Mouse (Mus musculus): ENCODE measurements around the gene Golph3l. TPM values are rescaled to one million over a fixed set of nuclear protein-coding genes. Genes with fewer than 3 reads are reported as not detected.
"Not testable (repeated sequence)": the region's sequence is repeated elsewhere in the genome, so short reads cannot be mapped to it uniquely, and the experiment has no call there.

The Golph3l gene
- total RNA-seq, 1 experiment from 2014 or later: 49.1 TPM

DNA sequence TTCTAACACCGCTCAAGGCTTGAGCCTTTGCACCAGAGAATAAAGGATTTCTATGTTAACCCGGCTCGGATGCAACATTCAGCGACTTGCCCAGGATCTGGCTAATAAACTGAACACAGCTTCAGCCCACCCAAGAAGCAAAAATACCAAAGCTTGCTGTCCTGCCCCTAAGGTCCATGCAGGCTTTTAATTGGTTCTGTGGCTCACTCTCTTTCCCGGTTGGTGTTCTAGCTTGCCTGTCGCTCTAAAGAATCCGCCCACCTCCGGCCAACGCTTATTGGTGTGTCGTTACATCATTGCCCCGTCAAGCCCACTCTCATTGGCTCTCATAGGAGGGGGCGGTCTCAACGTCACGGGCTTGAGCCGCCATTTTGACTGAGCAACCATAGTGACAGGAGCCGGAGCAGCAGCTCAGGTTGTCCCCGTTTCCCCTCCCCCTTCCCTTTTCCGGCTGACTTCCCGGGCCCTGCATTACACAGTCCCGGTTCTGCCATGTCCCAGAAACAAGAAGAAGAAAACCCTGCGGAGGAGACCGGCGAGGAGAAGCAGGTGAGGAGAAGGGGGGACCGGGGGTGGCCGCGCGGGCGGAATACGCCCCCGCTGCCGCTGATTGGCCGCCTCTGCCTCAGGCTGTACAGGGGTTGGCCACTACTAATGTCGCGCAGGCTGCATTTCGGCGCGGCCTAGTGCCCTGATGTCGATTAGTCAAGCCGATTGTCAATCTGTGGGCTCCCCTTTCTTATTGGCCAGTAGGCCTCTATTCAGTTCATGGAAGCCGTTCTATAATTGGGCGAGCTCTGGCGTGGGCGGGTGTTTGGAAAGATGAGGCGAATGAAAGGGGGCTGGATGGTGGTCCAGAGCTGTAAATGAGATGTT lies 36.1 kb downstream of the Golph3l start, which contains the start of gene Ensa:
Gene Ensa, plus strand, starts transcription at position 366 of the 876 bp plus-strand sequence.
- DNase-seq: peak; percentile 95

DNA sequence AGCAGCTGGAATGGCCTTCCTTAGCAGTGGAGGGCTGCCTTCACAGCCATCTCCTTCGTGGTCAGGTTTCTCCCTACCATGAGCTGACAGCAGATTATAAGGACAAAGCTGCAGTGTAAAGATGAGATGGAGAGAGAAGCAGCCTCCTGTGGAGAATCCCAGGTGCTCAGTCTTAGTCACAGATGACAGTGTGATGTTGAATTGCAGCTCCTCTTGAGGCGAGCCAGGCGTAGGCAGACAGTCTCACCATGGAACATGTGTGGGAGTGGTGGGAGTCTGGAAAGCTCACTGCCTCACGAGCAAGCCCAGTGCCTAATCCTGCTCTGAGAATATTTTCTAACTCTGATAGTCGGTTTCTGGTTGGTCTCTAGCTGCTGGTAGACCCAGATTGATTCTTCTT lies 39.0 kb downstream of the Golph3l start:
- DNase-seq: no peak

DNA sequence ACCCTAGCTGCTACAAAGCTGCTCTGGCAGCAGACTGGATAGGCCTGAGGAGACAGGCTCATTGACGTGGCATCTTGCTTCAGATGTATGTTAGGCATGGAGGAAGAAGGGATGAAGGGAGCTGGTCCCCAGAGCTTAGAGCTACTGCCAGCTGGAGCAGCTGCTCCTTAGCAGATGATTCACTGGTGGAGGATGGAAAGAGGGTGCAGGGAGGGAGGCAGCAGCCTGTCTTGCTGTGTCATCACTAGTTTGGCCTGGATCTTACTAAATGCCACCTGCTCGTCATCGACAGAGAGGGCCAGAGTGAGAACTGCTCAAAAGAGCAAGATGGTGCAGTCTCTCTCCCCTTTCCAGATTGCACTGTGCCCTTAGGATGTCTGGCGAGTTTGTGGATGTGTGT lies 41.0 kb downstream of the Golph3l start:
- peak; percentile 36 for DNase-seq

DNA sequence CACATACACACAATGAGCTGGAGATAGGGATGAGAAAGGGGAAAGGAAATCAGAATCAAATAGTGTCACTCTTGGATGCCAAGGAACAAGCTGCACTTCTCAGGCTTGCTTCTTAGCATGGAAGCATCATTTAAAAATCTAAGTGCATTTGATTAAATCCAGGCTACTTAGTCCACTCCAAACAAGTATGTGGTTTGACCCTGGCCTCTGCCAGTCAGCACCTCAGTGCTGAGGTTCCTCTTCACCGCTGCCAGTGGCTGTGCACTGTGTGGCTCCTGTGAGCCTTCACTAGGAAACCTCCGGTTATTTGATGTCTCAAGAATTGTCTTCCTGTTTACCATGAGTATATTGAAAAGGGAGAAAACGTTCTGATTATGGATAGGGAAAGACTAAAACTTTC lies 42.1 kb downstream of the Golph3l start:
- DNase-seq: no peak

DNA sequence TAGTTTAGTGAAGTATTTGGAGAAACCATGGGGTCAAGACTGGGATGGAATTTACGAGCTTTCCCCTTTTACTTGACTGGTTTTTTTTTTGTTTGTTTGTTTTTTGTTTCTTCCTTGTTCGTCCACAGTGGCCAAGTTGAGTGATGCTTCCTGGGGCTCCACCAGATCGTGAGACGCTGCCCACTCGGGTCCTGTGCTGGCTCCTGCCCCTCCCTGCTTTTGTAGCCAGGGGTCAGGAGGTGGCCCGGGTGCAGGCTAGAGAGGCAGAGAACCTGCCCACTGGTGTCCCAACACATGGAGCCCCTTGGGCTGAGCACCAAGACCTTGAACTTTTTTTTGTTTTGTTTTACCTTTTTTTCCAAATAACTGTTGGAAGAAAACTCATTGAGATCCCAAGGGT lies 42.6 kb downstream of the Golph3l start:
- no peak for DNase-seq

DNA sequence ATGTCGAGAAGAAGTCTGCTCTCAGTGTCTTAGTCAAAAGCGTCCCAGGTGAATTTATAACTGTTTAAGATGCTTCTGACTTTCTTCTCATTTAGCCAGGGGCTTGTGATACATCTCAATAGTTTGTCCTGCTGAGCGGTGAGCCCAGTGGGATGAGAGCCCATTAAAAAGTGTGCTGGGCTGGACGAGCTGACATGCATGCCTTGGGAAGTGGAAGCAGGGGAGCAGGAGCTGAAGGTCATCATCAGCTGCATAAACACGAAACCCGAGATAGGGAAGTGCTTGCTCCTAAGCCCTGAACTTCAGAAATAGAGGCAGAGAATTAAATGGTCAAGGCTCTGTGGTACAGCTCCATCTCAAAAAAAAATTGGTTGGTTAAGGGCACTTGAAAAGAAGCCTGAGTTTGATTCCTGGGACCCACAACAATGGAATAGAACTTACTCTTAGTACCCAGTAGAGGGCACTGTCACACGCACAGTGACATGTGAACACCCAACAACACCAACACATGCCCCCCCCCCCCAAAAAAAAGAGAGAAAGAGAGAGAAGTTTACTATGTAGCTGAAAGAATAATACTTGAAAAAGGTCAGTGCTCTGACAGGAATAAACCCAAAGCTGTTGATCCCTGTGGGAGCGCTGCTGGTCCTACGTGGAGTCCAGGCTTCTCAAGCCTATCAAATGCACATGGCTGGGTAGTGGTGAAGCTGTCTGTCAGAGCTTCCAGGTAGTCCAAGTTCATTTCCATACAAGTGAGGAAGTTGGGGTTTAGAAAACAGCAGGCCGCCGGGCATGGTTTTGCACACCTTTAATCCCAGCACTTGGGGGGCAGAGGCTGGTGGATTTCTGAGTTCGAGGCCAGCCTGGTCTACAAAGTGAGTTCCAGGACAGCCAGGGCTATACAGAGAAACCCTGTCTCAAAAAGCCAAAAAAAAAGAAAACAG lies 44.2 kb downstream of the Golph3l start:
- no peak for DNase-seq

DNA sequence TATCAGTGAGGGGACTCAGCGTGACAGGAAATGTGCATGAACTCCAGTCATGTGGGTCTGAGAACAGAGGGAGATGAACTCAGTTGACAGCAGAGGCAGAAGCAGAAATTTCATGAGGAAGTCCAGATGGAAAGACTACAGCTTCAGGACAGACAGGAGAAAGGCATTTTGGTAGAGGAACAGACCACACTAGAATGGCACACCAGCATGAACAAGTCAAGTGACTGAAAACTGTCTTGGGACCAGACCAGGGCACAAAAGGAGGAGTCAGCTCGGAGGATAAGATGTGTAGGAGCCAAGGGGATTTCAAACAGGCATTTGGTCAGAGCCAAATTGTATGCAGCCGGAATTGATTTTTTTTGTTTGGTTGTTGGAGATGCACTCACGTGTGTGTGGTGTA lies 46.9 kb downstream of the Golph3l start:
- DNase-seq: no peak

DNA sequence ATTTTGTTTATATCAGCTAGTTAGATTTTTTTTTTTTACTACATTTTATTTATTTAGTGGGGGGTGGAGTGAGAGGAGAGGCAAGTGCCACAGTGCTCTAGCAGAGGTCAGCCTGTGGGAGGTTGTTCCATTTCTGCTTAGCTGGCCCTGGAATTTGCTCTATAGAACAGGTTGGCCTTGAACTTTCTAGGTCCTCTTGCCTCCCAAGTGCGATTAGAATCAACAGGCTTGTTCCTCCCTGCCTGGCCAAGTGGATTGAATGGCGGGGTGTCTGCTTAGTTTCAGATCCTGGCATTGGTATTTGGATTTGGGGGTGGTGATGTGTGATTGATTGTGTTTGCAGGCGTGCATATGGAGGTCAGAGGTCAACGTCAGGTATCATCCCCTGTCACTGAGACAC lies 47.3 kb downstream of the Golph3l start:
- DNase-seq: no peak

DNA sequence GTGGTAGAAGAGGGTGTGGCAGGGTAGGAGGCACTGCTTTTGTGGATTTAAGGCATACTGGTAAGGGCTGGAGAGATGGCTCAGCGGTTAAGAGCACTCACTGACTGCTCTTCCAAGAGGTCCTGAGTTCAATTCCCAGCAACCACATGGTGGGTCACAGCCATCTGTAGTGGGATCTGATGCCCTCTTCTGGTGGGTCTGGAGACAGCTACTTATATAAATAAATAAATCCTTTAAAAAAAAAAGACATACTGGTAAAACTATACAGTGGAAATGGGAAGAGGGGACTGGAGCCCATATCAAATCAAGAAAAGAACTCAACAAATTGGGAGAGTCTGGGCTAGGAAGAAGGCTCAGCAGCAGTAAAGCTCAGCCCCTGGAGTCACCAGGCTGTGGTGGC lies 51.0 kb downstream of the Golph3l start:
- no peak for DNase-seq

DNA sequence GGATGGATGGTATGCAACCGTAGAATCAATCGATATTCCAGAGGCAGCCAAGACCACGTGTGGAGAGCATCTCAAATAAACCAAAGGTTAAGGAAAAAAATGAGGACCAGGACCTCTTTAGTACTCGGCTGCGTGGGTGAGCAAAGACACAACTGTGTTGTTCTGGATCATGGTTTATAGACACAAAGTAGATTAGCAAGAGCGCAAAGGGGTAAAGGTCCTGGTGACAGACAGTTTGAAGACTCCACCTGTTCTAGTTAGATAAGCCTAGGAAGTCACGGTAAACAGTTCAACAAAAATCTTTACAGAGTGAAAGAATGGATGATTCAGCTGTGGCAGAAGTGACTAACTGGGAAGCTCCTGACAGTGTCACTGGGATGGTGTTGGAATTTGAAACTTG lies 54.4 kb downstream of the Golph3l start:
- DNase-seq: no peak

DNA sequence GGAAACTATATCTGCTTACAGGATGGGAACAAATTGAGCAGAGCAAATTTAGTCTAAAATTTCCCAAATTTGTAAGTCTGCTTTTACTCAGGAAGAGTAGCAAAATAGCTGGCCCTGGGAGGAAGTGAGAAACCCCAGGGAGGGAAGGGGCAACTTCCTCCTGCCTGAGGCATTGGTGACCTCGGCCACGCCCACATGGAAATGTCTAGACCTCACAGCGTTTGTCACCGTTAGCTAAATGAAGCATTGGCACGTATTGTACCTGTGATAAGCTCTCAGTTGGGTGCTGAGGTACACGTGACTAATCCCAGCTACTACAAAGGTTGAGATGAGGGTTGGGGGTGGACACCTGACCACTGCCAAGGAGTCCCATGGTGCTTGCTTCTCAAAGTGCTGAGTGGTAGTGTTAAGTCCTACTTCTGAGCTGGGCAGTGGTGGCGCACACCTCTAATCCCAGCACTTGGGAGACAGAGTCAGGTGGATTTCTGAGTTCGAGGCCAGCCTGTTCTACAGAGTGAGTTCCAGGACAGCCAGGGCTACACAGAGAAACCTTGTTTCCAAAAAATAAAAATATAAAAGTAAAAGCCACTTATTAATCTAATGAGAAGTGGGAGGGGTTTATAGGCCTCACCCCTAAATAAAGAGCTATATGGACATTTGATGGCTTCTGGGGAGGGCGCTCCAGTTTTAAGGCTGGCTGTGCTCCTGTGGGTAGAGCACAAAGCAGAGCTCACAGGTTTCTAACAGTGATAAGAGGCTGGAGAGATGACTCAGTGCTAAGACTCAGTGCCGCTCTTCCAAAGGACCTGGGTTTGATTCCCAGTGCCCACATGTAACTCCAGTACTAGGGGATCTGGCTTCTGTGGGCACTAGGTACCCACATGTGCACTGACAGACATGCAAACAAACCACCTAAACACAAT lies 56.8 kb downstream of the Golph3l start:
- DNase-seq: no peak

DNA sequence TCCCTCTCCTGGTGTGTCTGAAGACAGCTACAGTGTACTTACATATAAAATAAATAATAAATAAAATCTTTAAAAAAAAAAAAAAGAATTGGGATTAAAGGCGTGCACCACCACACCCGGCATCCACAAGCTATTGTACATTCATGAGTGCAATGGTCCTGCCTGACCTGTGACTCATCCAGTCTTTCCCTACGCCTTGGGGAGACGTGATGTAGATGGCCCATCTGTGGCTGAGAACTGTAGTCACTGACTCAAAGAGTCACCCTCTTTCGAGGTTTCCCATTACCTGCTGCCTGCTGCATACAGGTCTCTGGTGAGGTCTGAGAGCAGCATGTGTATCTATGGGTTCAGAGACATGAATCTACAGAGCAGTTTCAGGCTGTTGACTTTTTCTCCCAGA lies 59.3 kb downstream of the Golph3l start:
- DNase-seq: no peak

DNA sequence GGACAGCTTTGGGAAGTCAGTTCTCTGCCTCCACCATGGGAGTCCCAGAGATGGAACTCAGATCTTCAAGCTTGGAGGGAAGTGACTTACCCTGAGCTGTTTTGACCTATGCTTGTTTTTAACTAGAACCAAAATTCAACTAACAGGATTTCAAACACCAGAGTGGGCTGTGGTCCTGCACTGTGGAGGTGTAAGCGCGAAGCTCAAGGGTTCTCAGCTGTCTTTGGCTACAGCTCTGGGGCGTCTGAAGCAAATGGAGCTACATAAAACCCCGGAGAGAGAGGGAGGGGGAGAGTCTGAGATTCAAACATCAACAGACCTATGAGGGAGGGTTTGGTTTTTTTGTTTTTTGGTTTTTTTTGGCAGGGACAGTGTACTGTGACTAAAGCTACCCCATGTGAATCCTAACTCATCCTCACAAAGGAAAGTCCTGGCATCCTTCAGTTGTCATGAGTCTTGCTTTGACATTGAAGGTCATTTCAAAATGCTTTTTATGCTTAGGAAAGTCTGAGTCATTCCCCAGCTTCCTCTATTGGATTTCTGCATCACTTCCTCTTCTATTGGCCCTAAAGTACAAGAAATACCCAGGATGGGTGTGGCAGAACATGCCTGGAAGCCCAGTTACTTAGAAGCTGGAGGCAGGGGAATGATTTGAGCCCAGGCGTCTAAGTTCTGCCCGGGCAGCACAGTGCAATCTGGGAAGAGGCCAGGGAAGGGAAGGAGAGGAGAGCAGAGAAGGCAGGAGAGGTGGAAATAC lies 61.7 kb downstream of the Golph3l start:
- DNase-seq: no peak

DNA sequence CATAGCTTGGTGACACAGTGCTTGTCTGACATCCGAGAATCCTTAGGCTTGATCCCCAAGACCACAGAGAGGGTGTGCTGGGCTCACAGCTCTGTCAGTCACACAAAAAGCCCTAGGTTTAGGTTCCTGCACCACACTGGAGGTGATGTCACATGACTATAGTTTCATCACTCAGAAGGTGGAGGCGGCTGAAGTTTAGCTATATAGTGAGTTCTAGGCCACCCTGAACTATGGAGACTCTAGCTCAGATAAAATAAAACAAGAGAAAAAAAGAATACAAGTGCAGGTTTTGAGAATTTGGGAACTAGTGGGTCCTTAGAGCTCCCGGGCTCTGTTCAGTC lies 62.3 kb downstream of the Golph3l start:
- no peak for DNase-seq

DNA sequence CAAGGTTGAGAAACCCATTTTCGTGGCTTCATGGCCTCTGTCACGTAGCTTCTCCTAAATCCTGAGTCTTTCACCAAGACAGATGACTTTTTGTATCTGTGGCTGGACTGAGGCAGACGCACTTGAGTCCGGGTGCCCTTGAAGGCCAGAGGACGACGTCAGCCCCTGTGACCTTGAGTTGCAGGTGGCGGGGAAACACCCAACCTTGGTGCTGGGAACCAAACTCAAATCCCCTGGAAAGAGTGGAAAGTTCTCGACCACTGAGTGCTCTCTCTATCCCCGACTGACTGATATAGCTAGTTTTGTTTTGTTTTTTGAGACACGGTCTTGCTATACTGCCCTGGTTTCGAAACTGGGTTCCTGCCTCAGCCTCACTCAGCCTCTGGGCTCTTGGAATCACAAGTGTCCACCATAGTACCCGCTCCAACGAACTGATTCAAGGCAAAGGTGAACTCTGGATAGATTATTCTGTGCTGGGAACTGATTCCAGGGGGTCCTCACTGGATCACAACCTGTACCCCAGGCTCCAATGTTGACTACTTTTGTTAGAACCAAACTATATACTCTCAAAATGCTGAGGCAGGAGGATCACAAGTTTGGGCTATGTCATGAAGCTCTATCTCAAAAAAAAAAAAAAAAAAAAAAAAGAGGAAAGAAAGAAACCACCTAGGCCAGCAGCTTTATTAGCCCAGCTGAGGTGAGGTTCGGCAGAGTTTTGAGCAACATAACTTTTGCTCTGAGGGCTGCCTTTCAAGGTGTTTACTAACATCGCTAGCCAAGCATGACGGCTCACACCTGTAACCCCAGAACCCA lies 62.9 kb downstream of the Golph3l start:
- no peak for DNase-seq

DNA sequence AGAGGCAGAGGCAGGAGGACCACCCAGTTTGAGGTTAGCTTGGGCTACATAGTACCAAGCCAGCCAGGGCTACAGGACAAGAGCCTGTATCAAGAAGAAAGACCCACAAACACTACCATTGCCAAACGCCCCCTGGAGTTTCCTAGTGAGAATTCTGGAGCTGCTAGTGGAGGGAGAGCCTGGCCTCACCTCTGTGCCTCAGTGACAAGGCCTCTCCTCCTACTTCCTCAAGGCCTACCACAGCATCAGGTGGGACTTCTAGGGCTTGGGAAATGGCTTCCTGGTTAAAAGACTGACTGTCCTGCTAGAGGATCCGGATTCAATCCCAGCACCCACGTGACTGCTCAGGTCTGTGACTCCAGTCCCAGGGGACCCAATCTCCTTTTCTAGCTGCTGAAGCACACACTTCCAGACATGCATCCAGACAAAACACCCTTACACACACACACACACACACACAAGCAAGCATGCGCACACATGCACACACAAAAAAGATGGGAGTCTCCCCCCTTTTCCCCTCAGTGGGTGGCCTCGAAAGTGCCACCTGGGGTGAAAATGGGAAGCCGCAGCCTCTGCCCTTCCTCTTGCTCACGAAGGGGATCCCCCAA lies 63.6 kb downstream of the Golph3l start:
- DNase-seq: no peak

DNA sequence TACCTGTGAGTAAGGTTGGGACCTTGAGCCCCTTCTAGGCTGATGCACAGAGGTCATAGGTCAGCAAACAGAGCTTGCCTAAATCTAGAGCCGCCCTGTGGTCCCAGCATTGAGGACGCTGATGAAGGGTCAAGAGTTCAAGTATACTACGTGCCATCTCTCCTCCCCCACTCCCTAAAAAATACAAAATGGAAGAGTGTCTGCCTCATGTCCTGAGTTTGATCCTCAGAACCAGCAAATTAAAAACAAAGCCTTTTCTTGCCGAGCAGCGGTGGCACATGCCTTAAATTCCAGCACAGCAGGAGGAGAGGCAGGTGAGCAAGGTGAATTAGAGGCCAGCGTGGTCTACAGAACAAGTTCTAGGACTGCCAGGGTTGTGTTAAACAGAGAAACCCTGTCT lies 64.1 kb downstream of the Golph3l start:
- DNase-seq: no peak

DNA sequence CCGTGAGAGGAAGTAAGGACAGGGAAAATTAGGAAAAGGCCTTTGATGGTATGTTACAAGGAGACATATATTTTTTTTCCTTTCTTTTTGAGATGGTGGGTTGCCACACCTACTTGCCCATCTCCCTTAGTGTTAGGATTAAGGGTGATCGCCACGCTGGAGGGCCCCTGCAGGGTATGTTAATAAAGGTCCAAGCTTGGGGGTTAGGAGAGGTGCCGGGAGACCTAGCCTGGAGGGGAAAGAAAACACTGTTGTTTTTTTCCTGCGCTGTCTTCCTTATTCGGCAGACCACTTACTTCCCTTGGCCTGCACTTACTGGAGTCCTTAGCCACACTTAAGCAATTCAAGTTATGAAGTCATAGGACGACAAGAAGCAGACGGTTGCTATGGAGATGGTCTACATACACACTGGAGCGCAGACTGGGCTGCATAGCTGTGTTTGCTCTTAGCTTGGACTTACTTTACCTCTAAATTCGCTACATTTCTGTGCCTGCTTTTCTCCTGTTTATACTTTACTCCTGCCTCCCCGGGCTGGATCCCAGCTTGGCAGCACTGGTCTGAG lies 64.8 kb downstream of the Golph3l start:
- no peak for DNase-seq

DNA sequence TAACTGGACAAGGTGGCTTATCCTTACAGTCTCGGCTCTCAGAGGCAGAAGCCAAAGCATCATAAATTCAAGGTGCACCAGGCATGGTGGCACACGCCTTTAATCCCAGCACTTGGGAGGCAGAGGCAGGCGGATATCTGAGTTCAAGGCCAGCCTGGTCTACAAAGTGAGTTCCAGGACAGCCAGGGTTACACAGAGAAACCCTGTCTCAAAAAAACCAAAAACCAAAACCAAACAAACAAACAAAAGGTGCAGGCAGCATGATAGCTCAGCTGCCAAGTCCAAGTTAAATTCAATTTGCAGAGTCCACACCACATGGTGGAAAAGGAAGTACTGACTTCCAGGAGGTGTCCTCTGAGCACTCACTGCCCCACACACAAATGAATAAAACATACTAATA lies 65.6 kb downstream of the Golph3l start:
- DNase-seq: not testable (repeated sequence)

DNA sequence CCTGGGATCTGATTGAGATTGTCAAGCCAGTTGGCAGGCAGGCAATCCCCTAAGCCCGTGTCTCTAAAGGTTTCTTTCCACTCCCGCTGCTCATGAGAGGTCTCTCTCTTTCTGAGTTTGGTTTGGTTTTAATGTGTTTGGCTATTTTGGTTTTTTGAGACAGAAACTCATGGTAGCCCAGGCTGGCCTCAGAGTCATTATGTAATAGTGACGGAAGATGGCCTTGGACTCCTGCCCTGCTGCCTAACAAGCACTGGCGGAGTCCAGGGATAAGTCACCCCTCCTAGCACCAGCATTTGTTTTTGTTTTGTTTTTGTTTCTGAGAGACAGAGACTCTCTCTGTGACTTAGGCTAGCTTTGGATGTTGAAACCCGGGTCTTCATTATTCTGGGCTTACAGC lies 66.7 kb downstream of the Golph3l start:
- DNase-seq: no peak
